Mouse (Mus musculus): ENCODE measurements around the gene Gm38431. TPM values are rescaled to one million over a fixed set of nuclear protein-coding genes. Genes with fewer than 3 reads are reported as not detected.

Gm38431 gene
- total RNA-seq (2014; rRNA removed) (0.43 and 3.4 TPM in 2 replicates), polyA plus RNA-seq (2015; fragmentation: Nextera tagmentation; extraction: Ambion mirVana) (0.34 and 0.44 TPM in 2 replicates)

DNA sequence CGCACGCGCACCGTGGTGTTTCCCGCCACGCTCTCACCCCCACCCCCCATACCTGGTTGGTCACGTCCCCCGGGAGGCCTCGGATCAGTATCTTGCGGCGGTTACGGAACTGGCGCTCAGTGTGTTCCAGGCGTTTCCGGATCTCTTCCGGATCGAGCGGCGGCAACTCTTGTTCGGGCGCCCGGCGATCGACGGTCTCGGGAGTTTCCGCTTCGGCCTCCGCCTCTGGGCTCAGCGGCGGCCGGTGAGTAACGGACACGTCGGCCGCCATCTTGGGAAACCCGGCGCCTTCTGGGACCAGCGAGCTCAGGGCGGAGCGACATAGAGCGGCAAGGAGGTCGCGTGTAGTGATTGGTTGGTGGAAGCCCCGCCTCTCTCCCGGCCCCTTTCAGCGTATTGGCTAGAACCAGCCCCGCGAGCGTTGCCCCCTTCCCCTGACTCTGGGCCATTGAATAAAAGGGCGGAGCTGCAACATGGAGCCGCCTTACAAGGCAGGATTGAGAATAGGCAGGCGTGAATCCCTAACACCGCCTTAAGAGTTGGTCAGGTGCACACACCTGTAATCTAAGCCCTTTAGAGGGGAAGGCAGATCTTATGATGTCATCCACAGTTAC lies at the start of gene Gm38431, which contains the start of gene Raver1:
Gene Gm38431, minus strand, starts transcription at position 291 of the 614 bp plus-strand sequence.
Gene Raver1, minus strand, starts transcription at position 302 of the 614 bp plus-strand sequence.
- Histone ChIP-seq H3K4me2 (ENCODE audit: low read depth) (peak within 1 kb of the TSS; percentile 72), H3K9ac (peak within 1 kb of the TSS; percentile 77), H3K27ac (ENCODE audit: low read depth, low read length) (peak within 1 kb of the TSS; percentile 89), H3K9me3 (ENCODE audit: low read length) (no peaks in the 10 kb centered on the region), H3K4me1 (ENCODE audit: insufficient read depth) (peaks cover 7% of the 10 kb centered on the region), H3K27me3 (ENCODE audit: insufficient read depth, low read length) (no peaks in the 10 kb centered on the region), H3K4me3 (ENCODE audit: low read depth, low read length) (peak within 1 kb of the TSS; percentile 71), H3K36me3 (ENCODE audit: insufficient read depth) (peaks cover 30% of the 10 kb centered on the region)
- no peak for TF ChIP-seq CTCF (IDR thresholded peaks at IDR 0.05; ENCODE audit: low read depth)
- peak; percentile 100 for ATAC-seq
- 6% methylated on average over 54 of the region's 54 CpGs for WGBS
- DNase-seq = peak; percentile 98

GRCm38 (mm10) chr9:21138386-21138785 lies 46.6 kb upstream of the Gm38431 start:
- whole genome bisulfite sequencing = 88% methylated on average over 4 of the region's 4 CpGs

DNA sequence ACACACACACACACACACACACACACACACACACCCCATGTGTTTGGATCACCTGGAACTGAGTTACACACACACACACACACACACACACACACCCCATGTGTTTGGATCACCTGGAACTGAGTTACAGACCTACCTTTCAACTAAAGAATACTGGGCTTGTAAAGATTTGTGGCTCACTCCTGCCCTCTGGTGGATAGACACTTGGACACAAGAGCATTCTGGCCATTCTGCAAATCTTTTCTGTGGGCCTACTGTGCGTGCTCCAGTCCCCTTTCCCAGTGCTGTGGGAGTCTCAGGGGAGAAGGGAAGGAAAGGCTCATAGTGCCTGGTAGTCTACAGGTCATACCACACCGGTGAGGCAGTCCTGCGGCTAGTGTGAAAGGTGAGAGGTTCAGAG lies 45.4 kb upstream of the Gm38431 start:
- Histone ChIP-seq H3K4me1 (ENCODE audit: insufficient read depth) (no peaks in the 10 kb centered on the region), H3K9ac (no peak overlapping the region), H3K4me3 (ENCODE audit: low read depth, low read length) (no peak overlapping the region), H3K27ac (ENCODE audit: low read depth, low read length) (no peak overlapping the region), H3K27me3 (ENCODE audit: insufficient read depth, low read length) (no peaks in the 10 kb centered on the region), H3K36me3 (ENCODE audit: insufficient read depth) (peaks cover 41% of the 10 kb centered on the region), H3K4me2 (ENCODE audit: low read depth) (no peak overlapping the region), H3K9me3 (ENCODE audit: low read length) (no peaks in the 10 kb centered on the region)
- peak; percentile 78 for TF ChIP-seq CTCF (IDR thresholded peaks at IDR 0.05; ENCODE audit: low read depth)
- DNase-seq (peak; percentile 66), ATAC-seq (peak; percentile 42; the same call in 1 of the 2 replicates)
- WGBS = 45% methylated on average over 3 of the region's 3 CpGs

More at GRCm38 (mm10) chr9:21138386-21138785, 46.6 kb upstream of the Gm38431 start:
- no peaks in the 10 kb centered on the region for H3K27me3 ChIP-seq (ENCODE audit: insufficient read depth, low read length)
- H3K4me1 ChIP-seq (ENCODE audit: insufficient read depth) = no peaks in the 10 kb centered on the region
- H3K27ac ChIP-seq (ENCODE audit: low read depth, low read length) = no peak overlapping the region
- peaks cover 51% of the 10 kb centered on the region for H3K36me3 ChIP-seq (ENCODE audit: insufficient read depth)
- no peak for TF ChIP-seq CTCF (IDR thresholded peaks at IDR 0.05; ENCODE audit: low read depth)
- ATAC-seq (no peak), DNase-seq (no peak)
- H3K9ac ChIP-seq = no peak overlapping the region
- H3K4me2 ChIP-seq (ENCODE audit: low read depth) = no peak overlapping the region
- no peaks in the 10 kb centered on the region for H3K9me3 ChIP-seq (ENCODE audit: low read length)
- no peak overlapping the region for H3K4me3 ChIP-seq (ENCODE audit: low read depth, low read length)

- no peaks in the 10 kb centered on the region for H3K9me3 ChIP-seq (ENCODE audit: low read length)
- peaks cover 33% of the 10 kb centered on the region for H3K36me3 ChIP-seq (ENCODE audit: insufficient read depth)
- H3K4me2 ChIP-seq (ENCODE audit: low read depth) = no peak overlapping the region
- no peaks in the 10 kb centered on the region for H3K4me1 ChIP-seq (ENCODE audit: insufficient read depth)
- H3K9ac ChIP-seq = no peak overlapping the region
- no peak for ATAC-seq
- H3K27ac ChIP-seq (ENCODE audit: low read depth, low read length) = no peak overlapping the region
- WGBS = 93% methylated on average over 6 of the region's 6 CpGs
- no peak for DNase-seq
- TF ChIP-seq CTCF (IDR thresholded peaks at IDR 0.05; ENCODE audit: low read depth) = no peak
- H3K4me3 ChIP-seq (ENCODE audit: low read depth, low read length) = no peak overlapping the region
- H3K27me3 ChIP-seq (ENCODE audit: insufficient read depth, low read length) = no peaks in the 10 kb centered on the region
These were observed 44.6 kb upstream of the Gm38431 start for GRCm38 (mm10) chr9:21136401-21136800.

GRCm38 (mm10) chr9:21135941-21136381 lies 44.2 kb upstream of the Gm38431 start:
- no peak overlapping the region for H3K9ac ChIP-seq
- TF ChIP-seq CTCF (IDR thresholded peaks at IDR 0.05; ENCODE audit: low read depth) = no peak
- no peaks in the 10 kb centered on the region for H3K9me3 ChIP-seq (ENCODE audit: low read length)
- WGBS = 73% methylated on average over 1 of the region's 1 CpGs
- H3K27ac ChIP-seq (ENCODE audit: low read depth, low read length) = no peak overlapping the region
- no peaks in the 10 kb centered on the region for H3K4me1 ChIP-seq (ENCODE audit: insufficient read depth)
- ATAC-seq (no peak), DNase-seq (no peak)
- no peaks in the 10 kb centered on the region for H3K27me3 ChIP-seq (ENCODE audit: insufficient read depth, low read length)
- peaks cover 29% of the 10 kb centered on the region for H3K36me3 ChIP-seq (ENCODE audit: insufficient read depth)
- H3K4me2 ChIP-seq (ENCODE audit: low read depth) = no peak overlapping the region
- no peak overlapping the region for H3K4me3 ChIP-seq (ENCODE audit: low read depth, low read length)

DNA sequence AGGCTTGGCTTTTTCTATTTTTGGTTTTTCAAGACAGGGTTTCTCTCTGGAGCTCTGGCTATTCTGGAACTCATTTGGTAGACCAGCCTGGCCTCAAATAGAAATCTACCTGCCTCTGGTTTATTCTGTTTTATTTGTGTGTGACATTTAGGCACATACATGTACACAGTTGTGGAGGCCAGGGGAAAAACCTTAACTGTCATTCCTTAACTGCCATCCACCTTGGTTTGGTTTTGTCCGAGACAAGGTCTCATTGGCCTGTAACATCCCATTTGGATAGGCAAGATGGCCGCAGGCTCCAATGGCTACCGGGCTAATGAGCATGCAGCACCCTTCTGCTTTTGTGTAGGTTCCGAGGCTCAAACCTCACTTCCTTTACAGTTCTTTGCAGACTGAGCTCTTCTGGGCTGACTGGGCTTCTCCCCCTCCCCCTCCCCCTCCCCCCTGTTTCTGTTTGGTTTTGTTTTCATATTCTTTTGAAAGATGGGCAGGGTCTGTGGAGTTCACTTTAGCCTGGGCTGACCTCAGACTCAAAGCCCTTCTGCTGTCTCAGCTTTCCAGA lies 43.6 kb upstream of the Gm38431 start:
- TF ChIP-seq CTCF (IDR thresholded peaks at IDR 0.05; ENCODE audit: low read depth) = no peak
- ATAC-seq = no peak
- H3K36me3 ChIP-seq (ENCODE audit: insufficient read depth) = peaks cover 24% of the 10 kb centered on the region
- no peak overlapping the region for H3K9ac ChIP-seq
- H3K27ac ChIP-seq (ENCODE audit: low read depth, low read length) = no peak overlapping the region
- no peak overlapping the region for H3K4me3 ChIP-seq (ENCODE audit: low read depth, low read length)
- peaks cover 2% of the 10 kb centered on the region; the same call in 1 of the 2 replicates for H3K4me1 ChIP-seq (ENCODE audit: insufficient read depth)
- no peak overlapping the region for H3K4me2 ChIP-seq (ENCODE audit: low read depth)
- no peak for DNase-seq
- 71% methylated on average over 4 of the region's 4 CpGs for WGBS
- H3K27me3 ChIP-seq (ENCODE audit: insufficient read depth, low read length) = no peaks in the 10 kb centered on the region
- no peaks in the 10 kb centered on the region for H3K9me3 ChIP-seq (ENCODE audit: low read length)

Measured in forebrain, postnatal 0 days (tissue).